Mouse (Mus musculus): ENCODE results near the gene Eif4h.

The Eif4h gene

GRCm38 (mm10) chr5:134639269-134639682 is at the start of gene Eif4h:
Gene Eif4h, minus strand, starts transcription at chr5:134639490.
- peak; percentile 98 for DNase-seq (ENCODE audit: low spot score)

DNA sequence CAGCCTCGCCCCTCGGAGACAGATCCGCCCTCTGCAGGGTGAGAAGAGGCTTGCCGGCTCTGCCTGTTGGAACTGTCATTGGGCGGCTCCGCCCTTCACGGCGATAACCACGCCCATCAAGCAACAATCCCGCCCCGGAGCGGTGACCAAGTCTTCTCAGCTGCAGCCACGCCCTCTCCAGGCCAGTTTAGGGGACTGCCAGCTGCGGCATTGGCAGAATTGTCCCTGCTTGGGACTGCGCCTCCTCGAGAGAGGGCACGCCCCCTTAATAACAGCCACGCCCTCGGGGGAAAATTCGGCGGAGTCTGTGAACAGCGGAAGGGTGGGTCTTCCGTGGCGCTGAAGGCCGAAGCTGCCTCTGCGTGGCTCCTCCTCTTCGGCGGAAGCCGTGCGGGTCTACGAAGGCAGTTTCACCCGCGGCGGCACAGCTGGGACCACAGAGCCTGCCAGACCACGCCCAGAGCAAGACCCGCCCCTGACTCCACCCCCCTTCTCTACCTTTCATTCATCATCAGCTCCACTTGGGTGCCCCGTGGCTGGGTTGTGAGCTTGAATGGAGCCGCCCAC is 49.5 kb upstream of the Eif4h start:
- DNase-seq (ENCODE audit: low spot score): peak; percentile 99

DNA sequence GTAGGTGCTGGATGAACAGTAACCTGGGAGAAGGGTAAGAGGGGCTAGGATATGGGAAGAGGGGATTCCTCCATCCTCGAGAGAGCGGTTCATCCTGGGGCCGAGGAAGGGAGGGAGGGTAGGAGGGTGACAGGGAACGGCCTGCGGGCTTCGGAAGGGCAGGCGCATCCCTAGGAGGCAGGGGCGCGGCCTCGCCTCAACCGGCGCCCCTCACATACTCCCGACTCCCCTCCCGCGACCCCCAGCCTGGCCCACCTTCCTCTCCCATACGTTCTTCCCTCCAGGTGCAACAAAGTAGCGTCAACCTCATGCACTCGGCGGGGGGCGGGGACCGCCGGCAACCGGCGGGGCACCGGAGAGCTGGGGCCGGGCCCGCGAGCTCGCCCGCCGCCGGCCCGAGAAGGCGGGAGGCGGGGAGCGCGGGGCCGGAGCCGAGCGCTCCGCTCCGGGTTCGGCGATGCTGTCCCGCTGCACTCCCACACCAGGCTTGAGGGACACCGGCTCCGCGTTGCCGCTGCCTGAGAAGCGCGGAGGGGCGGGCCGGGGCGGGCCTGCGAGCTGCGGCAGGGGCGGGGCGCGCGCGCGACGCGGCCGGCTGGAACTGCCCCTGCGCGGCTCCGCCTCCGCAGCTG is 48.9 kb upstream of the Eif4h start, which contains the start of gene Limk1:
TSS of gene Limk1 (minus strand) at position 513 of the 632 bp plus-strand sequence.
- no peak for DNase-seq (ENCODE audit: low spot score)

DNA sequence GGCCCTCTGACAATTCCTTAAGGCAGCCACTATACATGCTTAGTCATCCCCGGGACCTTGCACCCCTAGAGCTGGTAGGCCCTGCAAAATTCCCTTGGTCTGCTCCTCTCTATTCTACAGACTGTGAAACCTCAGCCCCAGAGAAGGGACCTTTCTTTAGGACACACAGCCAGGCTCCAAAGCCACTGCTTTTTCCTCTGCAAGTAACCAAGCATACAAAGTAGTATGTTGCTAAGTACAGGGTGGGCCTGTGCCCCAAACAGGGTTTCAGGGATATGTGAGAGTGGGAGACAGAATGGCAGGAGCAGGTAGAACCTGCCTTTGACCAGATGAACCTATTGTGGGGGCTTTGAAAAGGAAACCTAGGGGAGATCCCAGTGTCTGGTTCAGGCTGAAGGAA is 47.9 kb upstream of the Eif4h start:
- DNase-seq (ENCODE audit: low spot score): no peak

GRCm38 (mm10) chr5:134686541-134686940 is 47.3 kb upstream of the Eif4h start:
- DNase-seq (ENCODE audit: low spot score): no peak

- DNase-seq (ENCODE audit: low spot score): no peak
Observed at GRCm38 (mm10) chr5:134684398-134684797, 45.1 kb upstream of the Eif4h start.

DNA sequence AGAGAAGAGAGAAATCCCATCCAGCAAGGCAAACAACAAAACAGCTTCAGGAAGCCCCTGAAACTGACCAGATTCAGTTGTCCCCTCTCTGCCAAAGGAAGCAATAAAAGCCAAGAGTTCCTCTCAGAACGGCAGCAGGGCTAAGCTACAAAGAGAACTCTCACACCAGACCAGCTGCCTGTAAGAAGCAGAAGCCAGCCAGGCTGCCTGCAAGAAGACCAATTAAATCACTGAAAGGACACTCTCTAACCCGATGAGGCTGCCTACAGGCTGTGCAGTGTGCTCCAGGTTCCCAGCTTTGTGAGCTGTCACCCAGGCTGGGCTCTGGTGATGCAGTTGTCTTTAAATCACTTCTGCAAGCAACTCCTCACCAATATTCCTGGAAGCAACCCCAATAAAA is 44.5 kb upstream of the Eif4h start:
- no peak for DNase-seq (ENCODE audit: low spot score)

DNA sequence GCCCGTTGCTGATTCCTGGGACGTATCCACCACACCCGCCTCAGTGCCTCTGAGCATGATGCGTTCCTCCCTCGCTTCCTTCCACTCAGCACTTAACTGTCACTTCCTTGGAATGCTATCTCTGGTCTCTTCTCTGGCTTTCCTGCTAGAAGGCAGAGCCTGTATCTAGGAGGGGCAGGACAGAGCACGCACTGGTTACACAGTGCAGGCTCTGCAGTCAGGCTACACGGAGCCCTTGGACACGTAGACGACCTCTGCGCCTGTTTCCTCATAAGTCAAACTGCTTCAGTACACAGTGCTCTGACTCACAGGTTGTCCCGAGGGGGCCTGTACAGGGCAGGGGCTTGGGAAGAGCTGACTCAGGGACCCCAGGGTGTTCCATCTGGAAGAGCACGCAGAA is 40.9 kb upstream of the Eif4h start:
- no peak for DNase-seq (ENCODE audit: low spot score)

GRCm38 (mm10) chr5:134678827-134679546 is 39.7 kb upstream of the Eif4h start:
- no peak for DNase-seq (ENCODE audit: low spot score)

DNA sequence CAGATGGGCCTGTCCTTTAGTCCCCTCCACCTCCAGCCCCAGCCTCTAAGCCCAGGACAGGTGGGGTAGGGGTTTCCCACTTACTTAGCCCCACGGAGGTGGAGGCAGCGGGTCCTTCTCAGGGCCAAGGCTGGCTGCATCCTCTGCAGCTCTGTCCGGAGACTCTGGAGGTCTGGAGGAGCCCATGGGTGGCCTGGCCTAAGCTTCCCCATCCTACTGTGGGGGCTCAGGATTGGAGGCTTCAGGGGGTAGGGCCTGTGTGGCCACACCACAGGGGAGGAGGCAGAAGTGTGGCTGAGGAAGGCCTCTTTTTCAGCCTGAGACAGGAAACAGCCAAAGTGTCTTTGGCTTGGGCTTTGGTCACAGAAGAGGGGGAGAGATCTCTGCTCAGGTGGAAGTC is 38.7 kb upstream of the Eif4h start:
- no peak for DNase-seq (ENCODE audit: low spot score)

- no peak for DNase-seq (ENCODE audit: low spot score)
Observed at GRCm38 (mm10) chr5:134677491-134677890, 38.2 kb upstream of the Eif4h start.

DNA sequence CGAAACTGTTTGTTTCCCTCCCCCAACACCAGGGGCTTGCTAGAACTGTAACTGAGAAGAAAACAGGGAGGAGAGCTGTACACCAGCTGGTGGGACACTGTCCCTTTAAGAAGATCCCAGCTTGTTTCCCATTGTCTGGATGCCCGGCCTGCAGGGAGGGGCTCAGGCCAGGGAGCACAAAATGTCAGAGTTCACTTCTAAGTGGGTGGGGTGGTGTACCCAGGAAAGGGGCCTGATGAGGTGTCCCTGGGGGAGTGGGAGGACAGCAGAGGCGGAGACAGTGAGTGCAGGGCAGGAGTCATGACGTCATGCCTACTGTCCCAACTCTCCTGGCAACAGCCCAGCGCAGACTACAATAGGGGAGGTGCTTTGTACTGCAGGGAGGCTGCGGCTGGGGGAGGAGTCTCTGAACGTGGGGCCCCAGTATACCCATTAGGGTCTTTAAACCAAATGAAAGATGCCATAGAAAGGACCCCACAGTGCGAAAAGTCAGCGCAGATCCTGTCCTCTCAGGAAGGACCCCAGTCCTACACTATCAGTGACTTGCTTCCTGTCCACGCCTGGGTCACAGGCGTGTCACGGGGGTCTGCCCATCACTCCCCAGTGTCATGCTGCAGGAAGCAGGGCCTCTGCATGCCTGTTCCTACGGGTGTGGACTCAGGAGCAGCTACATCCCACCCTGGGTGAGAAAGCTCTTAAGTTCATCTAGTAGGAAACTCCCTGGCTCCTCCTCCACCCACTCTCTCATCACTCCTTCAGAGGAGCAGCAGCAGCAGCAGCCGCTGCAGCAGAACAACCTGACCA is 36.9 kb upstream of the Eif4h start:
- DNase-seq (ENCODE audit: low spot score): peak; percentile 87

DNA sequence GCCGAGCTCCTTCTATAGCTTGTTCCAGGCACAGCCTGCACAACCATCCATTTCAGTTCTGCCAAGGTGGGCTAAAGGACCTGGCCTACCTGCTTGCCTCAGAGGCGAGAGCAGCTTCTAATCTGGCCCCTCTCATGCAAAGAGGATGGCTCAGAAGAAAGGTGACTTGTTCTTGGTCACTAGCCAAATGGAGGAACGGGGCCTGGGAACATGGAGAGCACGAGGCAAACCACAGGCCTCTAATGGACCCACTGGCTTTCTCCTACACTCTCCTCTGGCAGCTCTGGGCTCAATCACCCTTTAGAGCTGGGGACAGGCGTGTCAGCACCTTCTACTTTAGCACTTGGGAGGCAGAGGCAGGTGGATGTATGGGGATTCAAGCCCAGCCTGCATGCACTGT is 35.7 kb upstream of the Eif4h start:
- no peak for DNase-seq (ENCODE audit: low spot score)

- no peak for DNase-seq (ENCODE audit: low spot score)
Observed at GRCm38 (mm10) chr5:134672611-134673010, 33.3 kb upstream of the Eif4h start.

GRCm38 (mm10) chr5:134672198-134672516 is 32.9 kb upstream of the Eif4h start:
- DNase-seq (ENCODE audit: low spot score): no peak

DNA sequence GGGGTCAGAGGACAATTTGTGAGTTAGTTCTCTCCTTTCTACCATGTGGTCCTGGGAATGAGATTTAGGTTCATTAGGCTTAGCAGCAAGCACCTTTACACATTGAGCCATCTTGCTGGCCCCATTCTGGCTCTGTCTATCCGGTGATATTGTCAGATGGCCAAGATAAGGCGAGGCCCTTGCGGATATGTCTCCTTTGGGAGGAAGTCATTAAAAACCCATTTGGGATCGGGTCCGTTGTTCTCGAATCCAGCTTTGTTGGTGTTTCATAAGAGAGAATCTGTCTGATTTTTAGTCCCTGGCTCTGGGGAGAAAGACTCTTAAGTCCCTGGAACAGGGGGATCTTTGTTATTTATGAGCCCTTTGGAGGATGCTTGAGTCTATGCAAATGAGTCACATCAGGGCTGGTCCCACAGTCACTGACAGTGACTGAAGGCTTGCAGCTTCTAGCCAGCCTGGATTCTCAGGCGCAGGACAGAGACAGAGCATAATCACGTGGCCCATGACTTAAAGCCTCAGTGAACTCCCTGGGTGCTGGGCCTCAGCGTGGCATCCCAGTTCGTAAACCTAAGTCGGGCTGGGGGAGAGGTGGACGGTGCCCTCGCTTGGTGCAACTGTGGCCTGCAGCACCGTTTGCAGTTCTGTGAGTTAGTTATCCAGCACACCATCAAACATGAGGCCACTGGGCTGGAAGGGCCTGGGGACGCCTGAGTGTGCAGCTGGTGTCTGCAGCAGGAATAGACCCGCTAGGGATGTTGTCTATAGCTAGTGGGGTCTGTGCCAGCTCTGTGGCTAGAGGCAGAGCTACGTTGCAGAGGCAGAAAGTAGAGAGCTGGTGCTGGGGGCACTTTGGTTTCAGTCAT is 32.3 kb upstream of the Eif4h start:
- no peak for DNase-seq (ENCODE audit: low spot score)

DNA sequence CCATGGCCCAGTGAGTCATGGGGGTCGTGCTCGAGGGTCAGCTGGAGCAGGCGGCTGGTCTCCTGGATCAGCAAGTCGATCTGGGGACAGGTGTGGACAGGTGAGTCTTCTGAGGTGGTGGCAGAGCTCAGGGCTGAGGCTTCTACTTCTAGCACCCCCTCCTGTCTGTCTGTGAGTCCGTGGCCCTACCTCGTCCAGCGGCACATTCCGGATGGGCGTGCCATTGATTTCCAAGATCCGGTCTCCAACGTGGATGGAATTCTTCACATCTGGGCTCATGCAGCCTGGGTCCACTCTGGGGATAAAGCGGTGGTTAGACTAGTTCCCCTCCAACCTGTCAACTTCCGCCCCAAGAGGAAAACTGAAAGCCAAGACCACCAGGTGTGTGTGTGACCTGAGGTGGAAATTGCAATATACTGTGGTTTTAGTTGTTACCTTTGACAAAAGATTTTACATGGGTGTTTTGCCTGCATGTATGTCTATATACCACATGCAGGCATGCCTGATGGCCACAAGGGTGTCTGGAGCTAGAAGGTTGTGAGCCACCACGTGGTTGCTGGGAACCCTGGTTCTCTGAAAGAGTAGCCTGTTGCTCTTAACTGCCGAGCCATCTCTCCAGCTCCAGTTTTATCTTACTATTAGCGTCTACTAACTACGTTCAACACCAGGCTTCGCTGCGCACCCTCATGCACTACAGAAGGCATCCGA is 29.9 kb upstream of the Eif4h start:
- DNase-seq (ENCODE audit: low spot score): no peak

DNA sequence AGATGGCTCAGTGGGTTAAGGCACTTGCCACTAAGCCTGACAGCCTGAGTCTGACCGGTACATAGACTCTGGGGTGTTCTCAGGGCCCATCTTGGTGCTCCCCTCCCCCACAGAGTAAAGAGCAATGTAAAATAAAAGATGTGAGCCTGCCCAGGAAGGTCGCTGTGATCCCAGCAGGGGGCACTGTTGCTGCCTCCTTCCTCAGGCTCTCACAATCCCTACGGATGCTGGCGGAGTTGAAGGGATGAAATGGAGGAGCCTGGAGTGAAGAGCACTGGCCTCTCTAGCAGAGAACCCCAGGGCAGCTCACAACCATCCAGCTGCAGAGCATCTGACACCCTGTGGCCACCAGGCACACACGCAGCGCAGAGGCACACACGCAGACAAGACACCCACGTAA is 29.2 kb upstream of the Eif4h start:
- DNase-seq (ENCODE audit: low spot score): peak; percentile 62

DNA sequence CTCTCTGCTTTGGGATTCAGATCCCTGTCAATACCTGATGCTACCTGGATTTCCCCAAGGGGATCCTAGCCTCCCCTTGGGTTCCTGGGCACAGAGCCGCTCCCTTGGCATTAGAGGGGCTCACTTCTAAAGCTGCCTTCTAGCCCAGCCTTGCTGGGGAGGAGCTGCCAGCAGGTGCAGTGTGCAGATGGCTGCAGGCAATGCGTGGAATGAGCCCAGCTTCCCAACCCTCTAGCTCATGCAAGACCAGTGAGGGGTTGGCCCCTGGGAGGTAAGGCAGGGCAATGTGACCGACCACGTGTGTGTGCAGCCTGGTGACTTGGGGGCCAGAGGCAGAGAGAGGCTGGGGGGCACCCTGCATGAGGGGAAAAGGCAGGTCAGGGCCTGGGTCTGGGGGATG is 17.4 kb upstream of the Eif4h start:
- DNase-seq (ENCODE audit: low spot score): no peak

- no peak for DNase-seq (ENCODE audit: low spot score)
Observed at GRCm38 (mm10) chr5:134652015-134652414, 12.7 kb upstream of the Eif4h start.

DNA sequence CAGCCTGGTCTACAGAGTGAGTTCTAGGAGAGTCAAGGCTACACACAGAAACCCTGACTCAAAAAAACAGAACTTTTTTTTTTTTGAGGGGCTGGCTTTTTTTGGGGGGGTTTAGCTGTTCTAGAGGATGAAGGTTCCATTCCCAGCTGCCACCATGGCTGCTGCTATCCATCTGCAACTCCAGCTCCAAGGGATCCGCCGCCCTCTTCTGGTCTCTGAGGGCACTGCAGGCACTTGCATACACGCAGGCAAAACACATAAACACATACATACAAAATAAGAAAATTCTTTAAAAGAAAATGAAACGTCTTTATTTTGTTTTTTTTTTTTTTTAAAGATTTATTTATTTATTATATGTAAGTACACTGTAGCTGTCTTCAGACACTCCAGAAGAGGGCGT is 11.6 kb upstream of the Eif4h start:
- peak; percentile 81 for DNase-seq (ENCODE audit: low spot score)
